In the genomic region with DNA sequence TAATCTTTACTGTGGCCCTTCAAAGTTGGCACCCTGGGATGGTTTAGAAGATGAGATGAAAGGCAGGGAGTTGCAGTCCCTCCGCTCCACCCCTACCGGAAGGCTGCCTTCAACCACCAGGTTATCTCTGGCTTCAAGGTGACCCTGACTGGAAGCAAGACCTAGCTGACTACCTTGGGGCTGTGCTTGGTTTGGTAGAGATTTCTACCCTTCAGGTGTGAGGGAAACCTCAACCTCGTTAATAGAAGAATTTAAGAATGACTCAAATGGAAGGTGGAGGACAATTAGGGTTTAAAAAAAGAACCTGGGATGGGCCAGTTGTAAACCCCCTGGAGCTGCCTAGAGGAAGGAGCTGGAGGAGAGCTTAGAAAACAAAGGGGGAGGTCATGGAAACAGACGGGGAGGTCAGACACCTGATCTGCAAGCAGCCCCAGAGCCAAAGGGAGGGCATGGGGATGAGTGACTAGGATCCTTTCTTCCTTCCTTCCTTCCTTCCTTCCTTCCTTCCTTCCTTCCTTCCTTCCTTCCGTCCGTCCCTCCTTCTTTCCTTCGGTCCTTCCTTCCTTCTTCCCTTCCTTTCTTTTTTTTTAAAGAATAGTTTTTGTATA, we compare ENCODE assay signal across 23 mouse cellular contexts.
"Had no signal": no experiment of that assay in that cellular context is flagged by ENCODE, and none has a peak within 500 bp of the region (broad histone marks: within the 10 kb centered on the region; RNA-seq: fewer than 3 reads in every experiment).

No protein-coding gene starts in this region.

- H3K4me3 ChIP-seq: gastrocnemius, adult 2 months; heart, embryonic 13.5 days; heart, embryonic 15.5 days; hindbrain, embryonic 13.5 days; hindbrain, embryonic 15.5 days; kidney, embryonic 15.5 days; limb, embryonic 13.5 days; limb, embryonic 15.5 days; liver, embryonic 12.5 days had no signal

- H3K9ac ChIP-seq: heart, embryonic 13.5 days; heart, embryonic 15.5 days; hindbrain, embryonic 13.5 days; hindbrain, embryonic 15.5 days; kidney, embryonic 15.5 days; limb, embryonic 13.5 days; limb, embryonic 15.5 days; liver, embryonic 12.5 days; liver, embryonic 14.5 days had no signal

- H3K36me3 ChIP-seq: heart, embryonic 13.5 days; heart, embryonic 15.5 days; hindbrain, embryonic 13.5 days; hindbrain, embryonic 15.5 days; kidney, embryonic 15.5 days; limb, embryonic 13.5 days; limb, embryonic 15.5 days; liver, embryonic 12.5 days had no signal

- DNase-seq: gastrocnemius, adult 2 months; gastrocnemius, postnatal 10 days; gastrocnemius, postnatal 36 days; heart, adult 11 months; heart, postnatal 14 days; heart, postnatal 36 days; kidney, adult 11 months; kidney, adult 2 months; kidney, adult 9 months; kidney, postnatal 14 days; kidney, postnatal 36 days; left cerebral cortex, postnatal 4 days had no signal

- H3K4me1 ChIP-seq: heart, embryonic 13.5 days; heart, embryonic 15.5 days; hindbrain, embryonic 13.5 days; hindbrain, embryonic 15.5 days; limb, embryonic 13.5 days; limb, embryonic 15.5 days; liver, embryonic 12.5 days had no signal

- H3K27me3 ChIP-seq: heart, embryonic 13.5 days; heart, embryonic 15.5 days; hindbrain, embryonic 13.5 days; hindbrain, embryonic 15.5 days; kidney, embryonic 15.5 days; limb, embryonic 13.5 days; limb, embryonic 15.5 days; liver, embryonic 12.5 days had no signal

- H3K27ac ChIP-seq: gastrocnemius, adult 2 months; heart, embryonic 13.5 days; heart, embryonic 15.5 days; hindbrain, embryonic 13.5 days; hindbrain, embryonic 15.5 days; hindbrain, postnatal 0 days; kidney, embryonic 15.5 days; kidney, postnatal 0 days; limb, embryonic 13.5 days; limb, embryonic 15.5 days; liver, embryonic 12.5 days; liver, embryonic 14.5 days had no signal

- H3K9me3 ChIP-seq: heart, embryonic 13.5 days; heart, embryonic 15.5 days; hindbrain, embryonic 13.5 days; hindbrain, embryonic 15.5 days; kidney, embryonic 15.5 days; limb, embryonic 13.5 days; limb, embryonic 15.5 days; liver, embryonic 12.5 days had no signal
